8 mouse cellular contexts compared by ENCODE assay signal in genomic region chr5:21701351-21702008, GRCm38 (mm10). TPM values are rescaled to one million over a fixed set of nuclear protein-coding genes. Genes with fewer than 3 reads are reported as not detected.
A peak's percentile ranks its signal among the peaks of the same experiment; 100 is the strongest.
DNase-seq lines count a peak whose midpoint lies in the region; ATAC-seq and TF ChIP-seq lines count a peak whose summit lies in the region.

Napepld (minus strand) TSS chr5:21701396.

- H3K4me2 ChIP-seq in heart, embryonic 12.5 days, result peak within 1 kb of the TSS; percentile 69
- peak within 1 kb of the TSS; percentile 65 for H3K4me2 ChIP-seq in kidney, postnatal 0 days (ENCODE audit: low read length)
- peak within 1 kb of the TSS; percentile 78 for H3K4me2 ChIP-seq in liver, embryonic 11.5 days
- peak within 1 kb of the TSS; percentile 61 for H3K4me2 ChIP-seq in stomach, embryonic 14.5 days (replicated peaks; ENCODE audit: low read depth, low read length)

- WGBS in heart, embryonic 12.5 days, result under 1% methylated on average over 44 of the region's 59 CpGs
- WGBS in kidney, postnatal 0 days, result under 1% methylated on average over 56 of the region's 59 CpGs
- WGBS in liver, embryonic 11.5 days, result under 1% methylated on average over 49 of the region's 59 CpGs
- under 1% methylated on average over 58 of the region's 59 CpGs for WGBS in stomach, embryonic 14.5 days

- peak within 1 kb of the TSS; percentile 95 for H3K27ac ChIP-seq in heart, embryonic 12.5 days (ENCODE audit: poor library complexity, severe bottlenecking)
- H3K27ac ChIP-seq in kidney, postnatal 0 days, result peak within 1 kb of the TSS; percentile 97
- peak within 1 kb of the TSS; percentile 85 for H3K27ac ChIP-seq in liver, embryonic 11.5 days (ENCODE audit: low read depth, low read length)
- peak within 1 kb of the TSS; percentile 90 for H3K27ac ChIP-seq in stomach, embryonic 14.5 days (ENCODE audit: low read length)

- DNase-seq in CD4-positive helper T cell, adult 2 months (ENCODE audit: low read depth, low spot score), result peak; percentile 99
- DNase-seq in brain, embryonic 18.5 days (ENCODE audit: low read depth, low spot score), result peak; percentile 93
- peak; percentile 97 for DNase-seq in kidney, postnatal 0 days (ENCODE audit: low spot score)
- peak; percentile 100 for DNase-seq in liver, embryonic 11.5 days (ENCODE audit: low spot score)
- peak; percentile 99 for DNase-seq in naive thymus-derived CD4-positive, alpha-beta T cell, adult 2 months (ENCODE audit: low read depth)

- peak within 1 kb of the TSS; percentile 89 for H3K9ac ChIP-seq in heart, embryonic 12.5 days
- peak within 1 kb of the TSS; percentile 79 for H3K9ac ChIP-seq in kidney, postnatal 0 days (ENCODE audit: low read depth, low read length)
- peak within 1 kb of the TSS; percentile 77 for H3K9ac ChIP-seq in liver, embryonic 11.5 days (ENCODE audit: low read depth, low read length)
- H3K9ac ChIP-seq in stomach, embryonic 14.5 days (replicated peaks; ENCODE audit: low read depth, low read length), result peak within 1 kb of the TSS; percentile 71

- no peaks in the 10 kb centered on the region for H3K36me3 ChIP-seq in heart, embryonic 12.5 days
- no peaks in the 10 kb centered on the region for H3K36me3 ChIP-seq in kidney, postnatal 0 days (ENCODE audit: insufficient read depth, low read length)
- no peaks in the 10 kb centered on the region for H3K36me3 ChIP-seq in liver, embryonic 11.5 days (ENCODE audit: control insufficient read depth, insufficient read depth, low read length)
- no peaks in the 10 kb centered on the region for H3K36me3 ChIP-seq in stomach, embryonic 14.5 days (ENCODE audit: control insufficient read depth, insufficient read depth, low read length)

- H3K27me3 ChIP-seq in heart, embryonic 12.5 days (replicated peaks), result no peaks in the 10 kb centered on the region
- H3K27me3 ChIP-seq in kidney, postnatal 0 days (ENCODE audit: insufficient read depth, low read length), result no peaks in the 10 kb centered on the region
- H3K27me3 ChIP-seq in liver, embryonic 11.5 days (replicated peaks; ENCODE audit: control insufficient read depth, insufficient read depth, low read length), result no peaks in the 10 kb centered on the region
- no peaks in the 10 kb centered on the region for H3K27me3 ChIP-seq in stomach, embryonic 14.5 days (ENCODE audit: control insufficient read depth, insufficient read depth, low read length)

- no peak for TF ChIP-seq CTCF in kidney, postnatal 0 days (IDR thresholded peaks at IDR 0.05; ENCODE audit: low read depth)

- H3K4me1 ChIP-seq in heart, embryonic 12.5 days (replicated peaks), result 0 out of 2 replicates have a peak, but pooled peaks cover 4% of the 10 kb centered on the region
- no peaks in the 10 kb centered on the region for H3K4me1 ChIP-seq in kidney, postnatal 0 days (replicated peaks; ENCODE audit: insufficient read depth, low read length)
- H3K4me1 ChIP-seq in liver, embryonic 11.5 days (replicated peaks; ENCODE audit: control insufficient read depth, insufficient read depth, low read length), result peaks cover 9% of the 10 kb centered on the region
- H3K4me1 ChIP-seq in stomach, embryonic 14.5 days (ENCODE audit: control insufficient read depth, insufficient read depth, low read length), result no peaks in the 10 kb centered on the region

- peak; percentile 96 for ATAC-seq in erythroid progenitor cell, adult 5-6 weeks (replicated peaks; ENCODE audit: low FRiP score, poor library complexity, severe bottlenecking)
- peak; percentile 99 for ATAC-seq in heart, embryonic 12.5 days (ENCODE audit: insufficient number of reproducible peaks, low FRiP score)
- peak; percentile 99 for ATAC-seq in kidney, postnatal 0 days (replicated peaks; ENCODE audit: low FRiP score, low read depth)
- ATAC-seq in liver, embryonic 11.5 days (replicated peaks; ENCODE audit: low FRiP score), result peak; percentile 99
- peak; percentile 99 for ATAC-seq in stomach, embryonic 14.5 days (ENCODE audit: insufficient number of reproducible peaks, insufficient read depth, low FRiP score, low read depth)

- H3K9me3 ChIP-seq in heart, embryonic 12.5 days (replicated peaks), result peaks cover 4% of the 10 kb centered on the region; the same call in 1 of the 2 replicates
- H3K9me3 ChIP-seq in kidney, postnatal 0 days (replicated peaks; ENCODE audit: low read length), result no peaks in the 10 kb centered on the region
- no peaks in the 10 kb centered on the region; the same call in 1 of the 2 replicates for H3K9me3 ChIP-seq in liver, embryonic 11.5 days (ENCODE audit: control insufficient read depth, low read length)
- no peaks in the 10 kb centered on the region for H3K9me3 ChIP-seq in stomach, embryonic 14.5 days (ENCODE audit: control insufficient read depth, low read depth, low read length)

- peak within 1 kb of the TSS; percentile 68 for H3K4me3 ChIP-seq in heart, embryonic 12.5 days
- peak within 1 kb of the TSS; percentile 53 for H3K4me3 ChIP-seq in kidney, postnatal 0 days (replicated peaks; ENCODE audit: low read depth, low read length)
- peak within 1 kb of the TSS; percentile 57 for H3K4me3 ChIP-seq in liver, embryonic 11.5 days (ENCODE audit: low read depth, low read length)
- peak within 1 kb of the TSS; percentile 63 for H3K4me3 ChIP-seq in stomach, embryonic 14.5 days (ENCODE audit: low read depth, low read length)

RNA-seq across cellular contexts. Expression of gene Napepld, which starts in this region (rescaled TPM):
- total RNA-seq in erythroid progenitor cell, adult 5-6 weeks (2015; ENCODE audit: low replicate concordance), result 1.4 and 1.7 TPM in 2 replicates
- 1.4 TPM in 1 of 2 replicates, not detected in the other for total RNA-seq in erythroid progenitor cell, adult 5-6 weeks (2017; ENCODE audit: low replicate concordance)
- 5.4 and 6.9 TPM in 2 replicates for polyA plus RNA-seq in heart, embryonic 12.5 days (2016; fragmentation: Nextera tagmentation; extraction: Ambion mirVana)
- polyA plus RNA-seq in kidney, postnatal 0 days (2015; fragmentation: Nextera tagmentation; extraction: Ambion mirVana), result 5.4 and 5.6 TPM in 2 replicates
- polyA plus RNA-seq in liver, embryonic 11.5 days (2014; fragmentation: Nextera tagmentation; extraction: Ambion mirVana), result 3.6 and 3.9 TPM in 2 replicates
- 3.4 and 3.7 TPM in 2 replicates for polyA plus RNA-seq in stomach, embryonic 14.5 days (2014; fragmentation: Nextera tagmentation; extraction: Ambion mirVana)

Comparison
In these comparisons a context has a peak if more than half of its experiments do, and no peak if none do; other contexts are left out.
1. Peak in every context shown above with its lines: DNase-seq, ATAC-seq, H3K4me3 ChIP-seq and H3K27ac ChIP-seq.